Mouse (Mus musculus): ENCODE measurements around the gene Fcer1g.

Gene Fcer1g

GRCm38 (mm10) chr1:171234126-171234525, at the start of gene Fcer1g:
TSS of gene Fcer1g (minus strand) at chr1:171234365.
- in situ Hi-C loops (cut with MboI; ENCODE audit: low sequenced_read_pairs), result loop anchor here (10.0 kb wide), 1 partner anchor 339 kb away; no protein-coding TSS in a partner anchor

DNA sequence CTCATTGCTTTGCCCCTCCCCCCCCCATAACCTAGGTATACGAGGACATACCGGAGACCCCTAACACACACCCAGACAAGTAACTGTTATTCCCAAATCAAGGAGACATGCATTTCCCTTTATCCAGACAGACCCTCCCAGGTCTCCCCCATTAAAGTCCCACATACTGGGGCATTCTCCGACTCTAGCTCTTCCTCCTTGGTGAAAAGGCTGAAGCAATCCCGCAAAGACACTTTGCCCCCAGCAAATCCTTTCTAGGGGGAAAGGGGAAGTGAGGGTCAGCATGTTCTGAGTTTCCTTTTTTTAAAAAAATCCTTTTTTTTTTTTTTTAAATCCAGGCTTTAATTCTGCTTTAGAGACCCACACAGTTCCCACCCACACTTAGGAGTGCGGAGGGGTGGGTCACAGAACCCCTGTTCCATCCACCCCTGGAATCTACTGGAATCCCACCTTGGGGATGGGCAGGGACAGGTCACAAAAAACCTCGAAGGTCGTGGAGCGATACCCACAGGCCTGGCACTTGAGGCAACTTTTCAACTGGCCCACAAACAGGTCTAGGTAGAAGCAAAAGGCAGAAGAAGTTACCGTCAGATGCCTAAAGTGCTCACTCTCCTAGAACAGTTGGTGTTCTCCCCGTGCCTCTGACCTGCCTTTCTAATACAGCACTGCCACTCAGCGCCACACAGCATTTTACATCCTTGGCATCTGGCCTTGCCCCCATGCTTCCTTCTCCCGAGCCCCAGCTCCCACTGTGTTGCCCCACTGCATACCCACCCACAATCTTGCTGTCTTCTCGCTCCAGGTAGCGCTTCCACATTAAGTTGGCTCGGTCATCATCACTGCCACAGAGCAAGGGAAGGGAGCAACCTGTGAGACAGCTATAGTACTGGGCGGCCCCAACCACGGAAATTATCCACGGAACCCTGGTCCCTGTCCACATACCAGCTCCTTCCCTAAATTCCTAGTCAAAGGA, 49.3 kb upstream of the Fcer1g start:
- in situ Hi-C loops (cut with MboI; ENCODE audit: low sequenced_read_pairs), result no loop called here

DNA sequence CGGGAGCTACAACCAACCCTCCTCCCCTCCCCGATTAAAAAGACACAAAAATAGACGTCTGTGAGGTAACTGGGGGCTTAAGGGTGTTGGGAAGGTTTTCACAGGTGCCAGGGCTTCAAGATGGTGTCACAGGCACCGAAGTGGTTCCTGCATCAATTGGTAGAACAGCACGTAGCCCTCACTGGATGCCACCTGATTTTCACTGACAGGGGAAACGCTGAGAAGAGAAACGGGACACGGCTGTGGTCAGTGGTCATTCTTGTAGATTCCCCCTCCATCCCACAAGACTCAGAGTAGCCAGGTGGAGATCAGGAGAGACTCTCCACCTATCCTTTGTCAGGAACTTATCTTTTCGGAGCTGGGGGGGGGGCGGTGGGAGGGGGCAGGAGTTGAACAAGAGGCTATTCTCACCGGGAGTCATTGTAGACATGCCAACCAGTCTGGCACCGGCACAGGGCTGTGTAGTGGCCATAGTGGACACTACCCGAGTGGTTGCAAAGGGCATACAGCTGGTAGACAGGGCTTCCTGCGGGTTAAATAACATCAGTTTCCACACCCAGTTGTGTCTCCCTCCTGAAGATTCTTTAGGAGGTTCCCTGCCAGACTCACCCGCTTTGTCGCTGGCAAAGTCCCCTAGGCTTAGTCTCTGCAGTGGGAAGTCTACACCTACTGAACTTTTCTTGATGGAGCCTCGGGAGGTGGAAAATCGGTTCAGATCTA, 48.1 kb upstream of the Fcer1g start:
- in situ Hi-C loops (cut with MboI; ENCODE audit: low sequenced_read_pairs), result no loop called here

GRCm38 (mm10) chr1:171281528-171281923, 47.4 kb upstream of the Fcer1g start:
- in situ Hi-C loops (cut with MboI; ENCODE audit: low sequenced_read_pairs), result no loop called here

DNA sequence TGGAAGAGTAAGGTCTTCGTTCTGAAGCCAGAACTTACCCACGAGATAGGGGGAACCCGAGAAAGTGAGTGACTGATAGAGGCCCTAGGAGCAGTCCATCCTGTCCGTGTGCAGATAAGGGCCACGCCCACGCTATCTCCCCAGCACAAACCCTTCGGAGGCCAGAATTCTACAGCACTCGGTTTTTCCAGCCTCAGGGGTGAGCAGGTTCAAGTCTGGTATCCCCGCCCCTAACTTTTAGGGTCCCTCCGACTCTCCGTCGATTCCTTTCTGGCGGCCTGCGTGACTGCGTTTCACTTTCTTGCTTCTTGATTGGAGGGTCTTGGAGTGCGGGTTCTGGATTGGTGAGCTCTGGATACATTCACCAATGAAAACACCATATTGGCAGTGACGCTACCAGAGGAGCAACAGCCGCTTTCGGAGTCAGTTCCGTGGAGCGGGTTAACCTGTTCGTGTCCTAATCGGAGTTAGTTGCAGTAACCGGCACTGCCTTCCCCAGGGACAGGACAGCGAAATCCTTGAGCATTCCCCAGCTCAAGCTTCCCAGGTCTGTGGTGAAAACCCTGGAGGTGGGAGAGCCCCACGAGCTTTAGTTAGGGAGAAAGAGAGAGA, 46.9 kb upstream of the Fcer1g start, which contains the start of gene Ppox:
Gene Ppox, minus strand, starts transcription at position 271 of the 612 bp plus-strand sequence.
- in situ Hi-C loops (cut with MboI; ENCODE audit: low sequenced_read_pairs), result no loop called here

- in situ Hi-C loops (cut with MboI; ENCODE audit: low sequenced_read_pairs), result no loop called here
Observed at GRCm38 (mm10) chr1:171280250-171280915, 46.2 kb upstream of the Fcer1g start.

DNA sequence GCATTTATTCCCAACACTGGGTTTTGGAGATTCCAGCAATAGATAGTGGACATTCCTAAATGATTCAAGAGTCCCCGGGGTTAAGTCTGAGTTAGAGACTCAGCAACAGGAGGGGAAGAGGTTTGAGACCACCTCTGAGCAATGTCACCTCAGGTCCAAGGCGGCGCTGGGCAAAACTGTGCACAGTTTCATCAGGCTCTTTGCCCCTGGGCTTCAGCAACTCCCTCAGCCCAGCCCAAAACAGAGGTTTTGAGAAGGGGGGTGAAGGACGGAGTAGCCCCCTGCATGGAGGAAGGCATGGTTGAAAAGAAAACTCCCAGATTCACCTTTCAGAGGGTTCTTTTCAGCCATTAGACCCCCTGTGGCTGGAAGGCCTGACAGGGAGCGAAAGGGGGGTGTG, 45.6 kb upstream of the Fcer1g start:
- in situ Hi-C loops (cut with MboI; ENCODE audit: low sequenced_read_pairs), result no loop called here

- in situ Hi-C loops (cut with MboI; ENCODE audit: low sequenced_read_pairs), result no loop called here
Observed at GRCm38 (mm10) chr1:171279012-171279705, 45.0 kb upstream of the Fcer1g start.

- in situ Hi-C loops (cut with MboI; ENCODE audit: low sequenced_read_pairs), result no loop called here
Observed at GRCm38 (mm10) chr1:171278436-171278835, 44.3 kb upstream of the Fcer1g start.

DNA sequence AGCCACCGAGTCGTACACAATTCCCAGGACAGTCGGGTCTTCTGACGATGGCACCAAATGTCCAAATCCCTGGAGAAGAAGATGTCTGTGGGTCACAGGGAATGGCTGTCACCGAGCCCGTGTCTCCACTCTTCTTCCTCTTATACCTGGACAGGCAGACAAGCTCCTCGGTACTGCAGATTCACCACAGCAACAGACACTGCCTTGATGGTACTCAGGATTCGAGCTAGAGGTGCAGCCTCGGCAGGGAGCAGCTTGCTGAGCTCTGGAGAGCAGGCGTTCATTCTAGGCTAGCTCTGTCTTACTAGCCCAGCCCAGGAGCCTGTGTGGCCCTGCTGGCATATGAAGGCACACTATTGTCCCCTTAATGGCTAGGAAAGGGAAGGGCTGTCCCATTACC, 43.6 kb upstream of the Fcer1g start:
- in situ Hi-C loops (cut with MboI; ENCODE audit: low sequenced_read_pairs), result no loop called here

DNA sequence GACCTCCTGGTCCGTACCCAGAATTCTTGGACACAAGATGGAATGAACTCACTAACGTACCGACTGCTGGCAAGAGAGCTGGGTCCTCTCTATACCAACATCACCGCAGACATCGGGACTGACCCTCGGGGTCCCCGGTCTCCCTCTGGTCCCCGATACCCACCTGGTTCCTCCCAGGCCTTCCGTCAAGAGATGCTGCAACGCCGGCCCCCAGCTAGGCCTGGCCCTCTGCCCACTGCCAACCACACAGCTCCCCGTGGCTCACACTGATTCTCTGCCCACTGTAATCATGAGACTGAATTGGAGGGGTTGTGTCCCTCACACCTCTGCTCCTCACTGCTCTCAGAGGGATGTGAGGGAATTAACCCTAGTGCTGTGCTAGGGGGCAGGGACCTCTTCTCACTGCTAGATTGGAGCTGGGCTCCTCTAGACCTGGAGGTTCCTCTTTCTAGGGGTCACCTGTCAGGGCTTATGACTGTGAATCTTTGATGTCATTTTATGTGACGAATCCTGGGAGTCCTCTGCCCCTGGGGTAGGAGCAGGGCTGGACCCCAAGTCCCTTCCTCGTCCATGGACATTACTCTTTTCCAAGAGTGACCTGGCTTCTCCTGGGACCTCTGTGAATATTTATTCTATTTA, 42.1 kb upstream of the Fcer1g start:
- in situ Hi-C loops (cut with MboI; ENCODE audit: low sequenced_read_pairs), result no loop called here

DNA sequence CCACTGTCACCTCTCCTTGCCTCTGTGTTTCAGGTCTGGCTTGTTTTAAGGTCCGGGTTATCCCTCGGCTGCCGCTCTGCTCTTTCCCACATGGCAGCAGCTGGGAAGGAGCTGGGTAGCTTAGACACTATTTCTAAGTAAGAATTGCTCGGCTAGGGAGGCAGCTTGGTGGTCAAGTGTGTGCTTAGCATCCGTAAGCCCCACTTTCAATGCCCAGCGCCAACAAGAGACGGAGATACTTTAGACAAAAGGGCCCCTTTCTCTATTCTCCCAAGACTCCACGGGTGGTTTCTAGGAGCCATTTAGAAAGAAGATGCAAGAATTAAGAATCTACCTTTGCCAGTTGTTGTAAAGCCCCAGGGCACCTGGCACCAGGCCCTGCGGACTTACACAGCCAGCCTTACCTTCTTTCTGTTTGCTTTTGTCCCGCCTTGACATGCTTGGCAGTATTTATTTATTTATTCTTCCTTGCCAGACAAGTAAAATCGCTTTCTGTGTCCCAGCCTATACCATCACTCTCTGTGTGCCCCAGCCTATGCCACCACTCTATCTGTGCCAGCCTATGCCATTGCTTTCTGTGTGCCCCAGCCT, 41.1 kb upstream of the Fcer1g start:
- in situ Hi-C loops (cut with MboI; ENCODE audit: low sequenced_read_pairs), result no loop called here

GRCm38 (mm10) chr1:171274171-171274570, 40.0 kb upstream of the Fcer1g start:
- in situ Hi-C loops (cut with MboI; ENCODE audit: low sequenced_read_pairs), result no loop called here

DNA sequence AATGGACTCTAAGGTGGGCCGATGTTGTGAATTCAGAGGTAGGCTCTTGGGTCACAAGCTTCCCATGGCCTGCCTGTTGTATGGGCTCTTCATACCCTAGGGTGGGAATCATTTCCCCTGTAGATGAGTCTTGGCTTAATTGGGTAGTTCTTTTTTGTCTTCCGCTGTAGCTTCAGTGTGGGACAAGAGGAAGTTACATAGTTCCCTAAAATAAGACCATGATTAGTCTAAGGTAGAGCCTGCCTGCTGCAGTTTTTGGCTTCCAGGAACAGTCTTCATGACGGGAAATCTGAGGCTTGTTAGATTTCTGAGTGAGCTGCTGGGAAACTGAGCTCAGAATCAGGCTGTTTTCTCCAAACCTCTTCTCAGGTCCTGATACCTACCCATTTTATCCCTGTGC, 37.9 kb upstream of the Fcer1g start:
- in situ Hi-C loops (cut with MboI; ENCODE audit: low sequenced_read_pairs), result no loop called here

DNA sequence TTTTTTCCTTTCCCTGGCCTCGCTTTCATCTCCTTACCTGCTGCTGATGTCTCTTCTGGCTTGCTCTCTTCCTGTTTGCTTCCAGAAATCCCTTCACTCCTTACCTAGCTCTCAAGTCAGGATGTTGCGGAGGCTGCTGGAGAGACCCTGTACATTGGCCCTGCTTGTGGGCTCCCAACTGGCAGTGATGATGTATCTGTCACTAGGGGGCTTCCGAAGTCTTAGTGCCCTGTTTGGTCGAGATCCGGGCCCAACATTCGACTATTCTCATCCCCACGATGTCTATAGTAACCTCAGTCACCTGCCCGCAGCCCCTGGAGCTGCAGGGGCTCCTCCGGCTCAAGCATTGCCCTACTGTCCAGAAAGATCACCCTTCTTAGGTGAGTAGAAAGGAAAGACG, 37.5 kb upstream of the Fcer1g start:
- in situ Hi-C loops (cut with MboI; ENCODE audit: low sequenced_read_pairs), result no loop called here

DNA sequence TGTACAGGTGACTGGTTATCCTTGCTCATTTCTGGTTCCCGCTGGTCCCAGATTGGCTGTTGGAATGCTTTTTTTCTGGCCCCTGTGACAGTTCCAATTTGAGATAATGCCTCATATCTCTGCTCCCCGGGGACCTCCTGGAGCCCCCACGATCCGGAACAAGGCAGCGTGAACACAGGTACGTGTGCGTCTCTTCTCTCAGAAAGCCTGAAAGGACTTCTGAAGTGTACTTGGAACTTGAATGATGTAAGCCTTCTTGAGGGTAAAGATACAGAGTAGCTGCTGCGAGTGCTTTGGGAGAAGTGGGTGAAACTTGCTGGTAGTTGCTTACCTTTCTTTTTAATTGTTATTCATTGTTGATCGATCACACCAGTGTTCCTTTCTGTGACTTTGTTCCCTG, 37.0 kb upstream of the Fcer1g start:
- in situ Hi-C loops (cut with MboI; ENCODE audit: low sequenced_read_pairs), result no loop called here

DNA sequence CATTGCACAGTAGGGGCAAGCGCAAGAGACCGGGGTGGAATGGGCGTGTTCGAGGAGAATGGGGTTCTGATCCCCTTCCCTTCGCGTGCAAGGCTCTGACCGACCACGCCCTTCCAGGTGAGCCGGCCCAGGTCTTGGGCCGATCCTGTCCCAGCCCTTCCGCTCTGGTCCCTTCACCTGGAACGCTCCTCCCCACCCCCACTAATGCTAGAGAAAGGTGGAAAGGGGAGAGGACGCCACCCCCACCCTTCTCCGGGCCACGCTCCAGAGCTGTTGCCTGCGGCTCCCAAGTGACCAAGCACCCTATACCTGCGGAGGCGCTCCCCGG, 36.4 kb upstream of the Fcer1g start:
- in situ Hi-C loops (cut with MboI; ENCODE audit: low sequenced_read_pairs), result no loop called here

- in situ Hi-C loops (cut with MboI; ENCODE audit: low sequenced_read_pairs), result no loop called here
Observed at GRCm38 (mm10) chr1:171269848-171270572, 35.8 kb upstream of the Fcer1g start, which contains the start of gene B4galt3. TSS of gene B4galt3 (plus strand) at chr1:171270328.

DNA sequence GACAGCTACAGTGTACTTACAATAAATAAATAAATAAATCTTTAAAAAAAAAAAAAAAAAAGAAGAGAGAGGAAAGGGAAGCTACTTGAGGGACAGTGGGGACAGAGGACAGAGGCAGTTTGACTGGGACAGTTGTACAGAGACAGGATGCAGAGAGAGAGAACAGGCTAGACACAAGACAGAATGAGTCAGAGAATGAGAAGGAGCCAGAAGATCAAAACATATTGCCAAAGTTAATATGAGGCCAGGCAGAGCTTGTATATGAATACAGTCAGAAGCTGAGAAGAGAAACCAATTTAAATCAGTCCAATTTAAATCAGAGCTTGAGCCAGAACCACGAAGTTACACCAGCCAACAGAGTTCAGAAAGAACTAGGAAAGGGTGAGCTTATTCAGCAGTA, 34.2 kb upstream of the Fcer1g start:
- in situ Hi-C loops (cut with MboI; ENCODE audit: low sequenced_read_pairs), result no loop called here

All from CH12F3 (cell line).